Mouse (Mus musculus) midbrain, embryonic 11.5 days (tissue): ENCODE data around the gene Lingo3. TPM values are rescaled to one million over a fixed set of nuclear protein-coding genes. Genes with fewer than 3 reads are reported as not detected.

Source experiments
- ATAC-seq: fragments of 200-750 bp; cut with Nextera tagmentation; 2 replicates; pipeline ENCODE4 v1.8.0; 2017; ENCODE audit warnings: moderate TSS enrichment, moderate library complexity; ENCODE audit not compliant: low FRiP score
- DNase-seq: peaks from one replicate; pipeline ENCODE4 v3.0.0; 2015; ENCODE audit warnings: low spot score; ENCODE audit errors: missing footprints
- H3K27ac ChIP-seq: fragments of 300-500 bp; sonication (generic); 2 replicates; pipeline ENCODE4 v1.5.1; 2014; ENCODE audit warnings: low read depth, low read length
- H3K27me3 ChIP-seq: fragments of 300-500 bp; sonication (generic); 2 replicates; pipeline ENCODE4 v1.6.1; 2014; ENCODE audit warnings: mild to moderate bottlenecking, low read length, moderate library complexity, mixed read lengths; ENCODE audit not compliant: control insufficient read depth, insufficient read depth
- H3K36me3 ChIP-seq: fragments of 300-500 bp; sonication (generic); 2 replicates; pipeline ENCODE4 v1.6.1; 2014; ENCODE audit warnings: mild to moderate bottlenecking, low read length, moderate library complexity, mixed read lengths; ENCODE audit not compliant: control insufficient read depth, insufficient read depth
- H3K4me1 ChIP-seq: fragments of 300-500 bp; sonication (generic); 2 replicates; pipeline ENCODE4 v1.6.1; 2014; ENCODE audit warnings: low read length; ENCODE audit not compliant: control insufficient read depth, insufficient read depth
- H3K4me2 ChIP-seq: fragments of 300-500 bp; sonication (generic); 2 replicates; pipeline ENCODE4 v1.6.1; 2014; ENCODE audit warnings: mild to moderate bottlenecking, moderate library complexity
- H3K4me3 ChIP-seq: fragments of 300-500 bp; sonication (generic); 2 replicates; pipeline ENCODE4 v1.5.1; 2014; ENCODE audit warnings: low read depth, low read length
- H3K9ac ChIP-seq: fragments of 300-500 bp; sonication (generic); 2 replicates; pipeline ENCODE4 v1.6.1; 2014; ENCODE audit warnings: low read length
- H3K9me3 ChIP-seq: fragments of 300-500 bp; sonication (generic); 2 replicates; pipeline ENCODE4 v1.6.1; 2016; ENCODE audit warnings: low read length; ENCODE audit not compliant: control insufficient read depth
- WGBS: fragments of 180-500 bp; shearing (Covaris S2); extraction: QIAGEN DNeasy Blood & Tissue Kit; methylation state at CpG from one replicate; pipeline ENCODE4 v1.1.7; 2014; 5-methylcytosine and 5-hydroxymethylcytosine counted together
- polyA plus RNA-seq: library from polyadenylated mRNA; unstranded; fragments of >200 nt; fragmentation: Nextera tagmentation; extraction: Ambion mirVana; gene quantifications from 2 replicates; pipeline ENCODE4 v1.2.1, GENCODE M21; 2014

Lingo3 gene
- polyA plus RNA-seq, 1 experiment from 2014 or later = 0.55 TPM

GRCm38 (mm10) chr10:80827870-80828420 lies 15.9 kb downstream of the Lingo3 start:
- Histone ChIP-seq H3K4me1 (peaks cover 24% of the 10 kb centered on the region), H3K9me3 (no peaks in the 10 kb centered on the region)
- WGBS = 91% methylated on average over 10 of the region's 10 CpGs

GRCm38 (mm10) chr10:80827063-80827869 lies 16.6 kb downstream of the Lingo3 start:
- DNase-seq (no peak), ATAC-seq (no peak)
- H3K27me3 ChIP-seq = no peaks in the 10 kb centered on the region
- H3K4me1 ChIP-seq = peaks cover 21% of the 10 kb centered on the region
- WGBS = 9% methylated on average over 29 of the region's 29 CpGs
- H3K4me3 ChIP-seq = peak overlapping the region; percentile 78
- no peaks in the 10 kb centered on the region for H3K9me3 ChIP-seq
- peak overlapping the region; percentile 73; the same call in 1 of the 2 replicates for H3K27ac ChIP-seq
- H3K4me2 ChIP-seq = peak overlapping the region; percentile 87
- peak overlapping the region; percentile 91 for H3K9ac ChIP-seq
- peaks cover 8% of the 10 kb centered on the region; the same call in 1 of the 2 replicates for H3K36me3 ChIP-seq

More at GRCm38 (mm10) chr10:80827870-80828420, 15.9 kb downstream of the Lingo3 start:
- H3K4me2 ChIP-seq = peak overlapping the region; percentile 87
- H3K36me3 ChIP-seq = peaks cover 8% of the 10 kb centered on the region; the same call in 1 of the 2 replicates
- ATAC-seq = no peak
- H3K27me3 ChIP-seq = no peaks in the 10 kb centered on the region
- H3K9ac ChIP-seq = peak overlapping the region; percentile 91
- peak overlapping the region; percentile 78 for H3K4me3 ChIP-seq
- DNase-seq = no peak
- H3K27ac ChIP-seq = no peak overlapping the region

- H3K4me1 ChIP-seq = peaks cover 19% of the 10 kb centered on the region
- peak within 1 kb of the TSS; percentile 78 for H3K4me3 ChIP-seq
- WGBS = under 1% methylated on average over 78 of the region's 82 CpGs
- H3K36me3 ChIP-seq = peaks cover 8% of the 10 kb centered on the region; the same call in 1 of the 2 replicates
- peak; percentile 96 for ATAC-seq
- H3K4me2 ChIP-seq = peak within 1 kb of the TSS; percentile 87
- peak within 1 kb of the TSS; percentile 91 for H3K9ac ChIP-seq
- H3K9me3 ChIP-seq = no peaks in the 10 kb centered on the region
- no peaks in the 10 kb centered on the region for H3K27me3 ChIP-seq
- peak within 1 kb of the TSS; percentile 73 for H3K27ac ChIP-seq
- DNase-seq = peak; percentile 99
These were observed 17.4 kb downstream of the Lingo3 start, which contains the start of gene Oaz1 for GRCm38 (mm10) chr10:80826151-80827062. Gene Oaz1 (plus strand): TSS chr10:80826656.

DNA sequence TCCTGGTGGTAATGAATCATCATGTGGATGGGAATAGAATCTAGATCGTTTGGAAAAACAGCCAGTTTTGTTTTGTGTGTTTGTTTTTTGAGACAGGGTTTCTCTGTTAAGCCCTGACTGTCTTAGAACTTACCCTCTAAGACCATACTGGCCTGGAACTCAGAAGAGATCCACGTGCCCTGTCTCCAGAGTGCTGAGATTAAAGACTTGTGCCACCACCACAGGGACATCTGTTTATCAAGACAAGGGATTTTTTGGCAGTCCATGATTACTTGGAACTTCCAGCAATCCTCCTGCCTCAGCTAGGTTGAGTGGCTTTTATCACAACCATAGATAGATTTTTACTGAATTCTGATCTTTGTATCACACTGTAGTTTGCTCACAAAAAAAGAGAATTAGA lies 19.0 kb downstream of the Lingo3 start:
- H3K4me1 ChIP-seq = peaks cover 7% of the 10 kb centered on the region
- WGBS = 81% methylated on average over 2 of the region's 2 CpGs
- H3K9ac ChIP-seq = no peak overlapping the region
- no peak for DNase-seq
- no peak overlapping the region for H3K4me3 ChIP-seq
- H3K36me3 ChIP-seq = peaks cover 6% of the 10 kb centered on the region; the same call in 1 of the 2 replicates
- no peaks in the 10 kb centered on the region for H3K9me3 ChIP-seq
- no peak overlapping the region for H3K27ac ChIP-seq
- no peak for ATAC-seq
- no peak overlapping the region for H3K4me2 ChIP-seq
- no peaks in the 10 kb centered on the region for H3K27me3 ChIP-seq

- no peak overlapping the region for H3K9ac ChIP-seq
- no peaks in the 10 kb centered on the region for H3K27me3 ChIP-seq
- H3K4me1 ChIP-seq = peaks cover 7% of the 10 kb centered on the region
- ATAC-seq (no peak), DNase-seq (no peak)
- H3K27ac ChIP-seq = no peak overlapping the region
- 68% methylated on average over 8 of the region's 8 CpGs for WGBS
- H3K9me3 ChIP-seq = no peaks in the 10 kb centered on the region
- H3K4me2 ChIP-seq = no peak overlapping the region
- H3K4me3 ChIP-seq = no peak overlapping the region
- H3K36me3 ChIP-seq = no peaks in the 10 kb centered on the region; the same call in 1 of the 2 replicates
These were observed 19.8 kb downstream of the Lingo3 start for GRCm38 (mm10) chr10:80823847-80824643.

GRCm38 (mm10) chr10:80823316-80823715 lies 20.5 kb downstream of the Lingo3 start:
- H3K27ac ChIP-seq = no peak overlapping the region
- H3K27me3 ChIP-seq = no peaks in the 10 kb centered on the region
- H3K4me1 ChIP-seq = peaks cover 7% of the 10 kb centered on the region
- no peaks in the 10 kb centered on the region for H3K9me3 ChIP-seq
- no peak for DNase-seq
- H3K36me3 ChIP-seq = no peaks in the 10 kb centered on the region
- ATAC-seq = no peak
- WGBS = 86% methylated on average over 1 of the region's 1 CpGs
- H3K9ac ChIP-seq = no peak overlapping the region
- no peak overlapping the region for H3K4me3 ChIP-seq
- no peak overlapping the region for H3K4me2 ChIP-seq

- H3K4me1 ChIP-seq = peaks cover under 1% of the 10 kb centered on the region
These were observed 21.3 kb downstream of the Lingo3 start for GRCm38 (mm10) chr10:80822528-80822927.

GRCm38 (mm10) chr10:80821991-80822390 lies 21.8 kb downstream of the Lingo3 start:
- Histone ChIP-seq H3K4me3 (no peak overlapping the region), H3K27me3 (no peaks in the 10 kb centered on the region), H3K27ac (no peak overlapping the region), H3K4me1 (no peaks in the 10 kb centered on the region; the same call in 1 of the 2 replicates), H3K9me3 (no peaks in the 10 kb centered on the region), H3K4me2 (no peak overlapping the region), H3K9ac (no peak overlapping the region), H3K36me3 (no peaks in the 10 kb centered on the region)
- no peak for DNase-seq
- no peak for ATAC-seq
- 44% methylated on average over 2 of the region's 2 CpGs for WGBS

More at GRCm38 (mm10) chr10:80822528-80822927, 21.3 kb downstream of the Lingo3 start:
- Histone ChIP-seq H3K27me3 (no peaks in the 10 kb centered on the region), H3K4me3 (no peak overlapping the region), H3K9ac (no peak overlapping the region), H3K36me3 (no peaks in the 10 kb centered on the region), H3K9me3 (no peaks in the 10 kb centered on the region), H3K27ac (no peak overlapping the region), H3K4me2 (no peak overlapping the region)
- WGBS = 85% methylated on average over 5 of the region's 5 CpGs
- DNase-seq = no peak
- ATAC-seq = no peak
